Mouse (Mus musculus) CD8-positive naive resting alpha-beta T cell, adult 57 days (primary cell): ENCODE data around the gene Siglech. TPM values are rescaled to one million over a fixed set of nuclear protein-coding genes. Genes with fewer than 3 reads are reported as not detected.

Source experiments
- total RNA-seq: library from RNA; stranded (reverse); gene quantifications from one replicate; pipeline ENCODE4 v1.2.4, GENCODE M21; 2023

Gene Siglech
- total RNA-seq: 2.2 TPM

GRCm38 (mm10) chr7:55767926-55768325 is at the start of gene Siglech:
TSS of gene Siglech (plus strand) at chr7:55768178.

GRCm38 (mm10) chr7:55793952-55794603 is 26.1 kb downstream of the Siglech start, which contains the start of gene Tubgcp5:
TSS of gene Tubgcp5 (plus strand) at chr7:55794154.

Other genes with a start within 250 kb of the Siglech start
- 33.8 TPM for gene Tubgcp5, start 26.0 kb downstream of the Siglech start, total RNA-seq
- gene Cyfip1, start 73.6 kb downstream of the Siglech start, total RNA-seq: 8.2 TPM
- 34.3 TPM for gene Nipa2, start 194.3 kb downstream of the Siglech start, total RNA-seq